Mouse (Mus musculus) embryonic facial prominence, embryonic 10.5 days (tissue): ENCODE measurements around the gene Herc1. TPM values are rescaled to one million over a fixed set of nuclear protein-coding genes. Genes with fewer than 3 reads are reported as not detected.
"Not testable (repeated sequence)": the region's sequence is repeated elsewhere in the genome, so short reads cannot be mapped to it uniquely, and the experiment has no call there.

Experiments used
- DNase-seq: peaks from one replicate; pipeline ENCODE4 v3.0.0-alpha.2; 2017; ENCODE audit warnings: low spot score
- H3K27ac ChIP-seq: fragments of 300-500 bp; sonication (generic); replicated peaks from 2 replicates; pipeline ENCODE4 v1.5.1; 2016; ENCODE audit warnings: mild to moderate bottlenecking
- H3K27me3 ChIP-seq: fragments of 300-500 bp; sonication (generic); replicated peaks from 2 replicates; pipeline ENCODE4 v1.6.1; 2016; ENCODE audit warnings: low read depth, mild to moderate bottlenecking; ENCODE audit not compliant: poor library complexity, severe bottlenecking
- H3K36me3 ChIP-seq: fragments of 300-500 bp; sonication (generic); replicated peaks from 2 replicates; pipeline ENCODE4 v1.6.1; 2016; ENCODE audit warnings: mild to moderate bottlenecking, moderate library complexity
- H3K4me1 ChIP-seq: fragments of 300-500 bp; sonication (generic); 2 replicates; pipeline ENCODE4 v1.6.1; 2016
- H3K4me3 ChIP-seq: fragments of 300-500 bp; sonication (generic); 2 replicates; pipeline ENCODE4 v1.5.1; 2016; ENCODE audit warnings: mild to moderate bottlenecking, moderate library complexity
- H3K9me3 ChIP-seq: fragments of 300-500 bp; sonication (generic); 2 replicates; pipeline ENCODE4 v1.6.1; 2016; ENCODE audit warnings: mild to moderate bottlenecking
- WGBS: fragments of 180-500 bp; shearing (Covaris S2); methylation state at CpG from one replicate; pipeline ENCODE4 v1.1.7; 2016; 5-methylcytosine and 5-hydroxymethylcytosine counted together
- polyA plus RNA-seq: library from polyadenylated mRNA; unstranded; fragments of >200 nt; fragmentation: Nextera tagmentation; extraction: Ambion mirVana; gene quantifications from 2 replicates; pipeline ENCODE4 v1.2.1, GENCODE M21; 2016

The Herc1 gene
- polyA plus RNA-seq, 1 experiment from 2014 or later: 25.7 TPM

DNA sequence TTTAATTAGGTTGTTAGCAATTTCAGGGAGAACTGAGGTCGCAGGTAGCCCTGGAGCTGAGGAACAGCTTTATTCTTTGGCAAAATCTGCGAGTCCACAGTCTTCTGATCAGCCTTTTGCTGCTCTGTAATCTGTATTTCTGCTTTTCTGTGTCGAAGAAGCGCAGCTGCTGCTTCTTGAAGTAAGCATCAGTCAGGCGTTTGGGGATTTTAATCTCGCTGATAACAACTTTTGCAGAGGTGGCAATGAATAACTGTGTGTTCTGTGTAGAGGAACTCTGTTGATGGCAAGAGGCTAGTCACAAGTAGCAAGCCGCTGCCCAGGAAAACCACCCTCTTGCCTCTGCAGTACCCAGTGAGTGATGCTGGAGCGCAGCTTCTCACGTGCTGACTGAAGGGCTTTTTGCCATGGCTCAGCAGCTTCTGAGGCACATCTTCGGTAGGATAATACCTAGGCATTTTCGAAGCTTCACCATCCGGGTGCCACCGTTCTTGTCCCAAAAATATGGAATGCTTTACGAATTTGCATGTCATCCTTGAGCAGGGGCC lies 10.0 kb downstream of the Herc1 start:
- Histone ChIP-seq H3K36me3 (no peaks in the 10 kb centered on the region), H3K27me3 (no peaks in the 10 kb centered on the region), H3K27ac (no peak overlapping the region), H3K4me1 (peaks cover 5% of the 10 kb centered on the region; the same call in 1 of the 2 replicates), H3K9me3 (no peaks in the 10 kb centered on the region), H3K4me3 (no peak overlapping the region)
- 85% methylated on average over 14 of the region's 14 CpGs for WGBS
- DNase-seq: no peak

DNA sequence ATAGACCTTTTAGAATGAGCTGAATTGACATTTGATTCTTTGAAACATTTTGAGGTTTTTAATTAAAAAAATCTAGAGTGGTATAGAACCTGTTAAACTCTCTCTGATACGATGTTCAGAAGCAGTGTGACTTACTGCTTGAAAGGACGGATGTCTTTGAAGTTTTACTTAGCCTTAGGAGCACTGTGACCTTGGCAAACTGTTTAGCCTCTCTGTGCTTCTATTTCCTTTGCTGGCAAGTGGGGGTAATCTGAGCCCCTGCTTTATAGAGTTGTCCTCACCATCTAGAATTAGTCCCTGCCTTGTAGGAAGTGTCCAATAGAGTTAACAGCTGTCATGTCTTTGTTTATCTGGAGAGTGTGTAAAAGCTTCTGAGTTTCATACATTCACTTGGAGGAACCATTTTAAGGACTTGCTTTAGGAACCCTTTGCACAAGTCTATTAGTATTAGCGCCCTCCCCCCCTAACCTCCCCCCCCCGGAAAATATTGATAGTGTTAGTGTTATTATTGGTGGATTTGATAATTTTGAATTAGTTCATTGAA lies 18.7 kb downstream of the Herc1 start:
- H3K27me3 ChIP-seq: no peaks in the 10 kb centered on the region
- no peak overlapping the region for H3K27ac ChIP-seq
- DNase-seq: no peak
- peaks cover 11% of the 10 kb centered on the region for H3K4me1 ChIP-seq
- 74% methylated on average over 4 of the region's 4 CpGs for WGBS
- H3K9me3 ChIP-seq: no peaks in the 10 kb centered on the region
- peaks cover 20% of the 10 kb centered on the region for H3K36me3 ChIP-seq
- no peak overlapping the region for H3K4me3 ChIP-seq

DNA sequence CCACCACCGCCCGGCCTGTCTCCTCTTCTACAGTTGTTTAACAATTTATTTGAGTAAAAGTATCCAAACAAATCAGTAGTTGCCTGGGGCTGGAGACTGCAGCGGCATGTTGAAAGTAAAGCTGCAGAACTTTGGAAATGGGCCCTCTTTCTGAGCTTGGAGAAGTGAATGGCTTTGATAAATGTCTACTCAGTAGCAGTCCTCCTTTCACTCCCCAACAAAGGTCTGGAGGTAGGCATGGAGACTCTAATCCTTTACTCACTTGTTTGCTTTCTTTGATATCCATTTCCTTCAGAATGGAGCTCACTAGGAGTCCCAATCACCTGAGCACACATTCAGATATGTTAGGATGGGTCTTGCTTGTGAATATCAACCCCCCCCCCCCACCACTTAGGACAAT lies 20.1 kb downstream of the Herc1 start:
- no peaks in the 10 kb centered on the region for H3K9me3 ChIP-seq
- WGBS: 83% methylated on average over 3 of the region's 3 CpGs
- no peak for DNase-seq
- H3K27ac ChIP-seq: no peak overlapping the region
- H3K36me3 ChIP-seq: peaks cover 20% of the 10 kb centered on the region
- peaks cover 11% of the 10 kb centered on the region for H3K4me1 ChIP-seq
- no peak overlapping the region for H3K4me3 ChIP-seq
- H3K27me3 ChIP-seq: no peaks in the 10 kb centered on the region

DNA sequence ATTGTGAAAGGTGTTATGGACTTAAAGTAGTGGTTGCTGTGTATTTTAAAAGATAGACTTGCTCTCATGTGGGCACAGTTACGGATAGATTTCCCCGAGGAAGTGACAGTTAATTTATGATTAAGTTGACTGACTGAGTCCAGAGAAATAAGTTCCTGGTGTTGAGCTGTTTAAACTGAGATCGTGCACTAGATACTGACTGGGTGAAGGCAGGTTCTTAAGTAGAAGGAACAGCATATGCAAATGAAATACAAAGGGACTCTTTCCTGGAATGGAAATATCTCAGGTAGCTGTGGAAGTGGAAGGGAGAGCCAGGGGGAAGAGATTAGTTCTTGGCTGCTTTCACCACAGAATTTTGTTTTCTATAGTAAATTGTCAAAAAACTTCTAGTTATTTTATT lies 20.6 kb downstream of the Herc1 start:
- Histone ChIP-seq H3K27me3 (no peaks in the 10 kb centered on the region), H3K9me3 (no peaks in the 10 kb centered on the region), H3K4me3 (no peak overlapping the region), H3K4me1 (peaks cover 11% of the 10 kb centered on the region), H3K36me3 (peaks cover 20% of the 10 kb centered on the region), H3K27ac (no peak overlapping the region)
- 87% methylated on average over 3 of the region's 3 CpGs for WGBS
- DNase-seq: no peak

DNA sequence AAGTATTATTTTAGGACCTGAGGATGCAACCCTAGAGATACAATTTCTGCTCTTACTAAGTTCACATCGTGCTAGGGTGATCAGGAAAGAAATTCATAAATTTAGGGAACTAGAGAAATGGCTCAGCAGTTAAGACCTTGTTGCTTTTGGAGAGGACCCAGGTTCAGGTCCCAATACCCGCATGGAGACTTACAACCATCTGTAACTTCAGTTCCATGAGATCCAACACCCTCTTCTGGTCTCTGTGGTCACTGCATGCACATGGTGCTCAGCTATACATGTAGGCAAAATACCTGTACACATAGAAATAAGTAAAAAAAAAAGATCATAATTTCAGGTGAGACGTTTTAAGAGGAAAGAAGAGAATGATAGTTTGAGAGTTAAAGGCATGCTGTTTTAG lies 23.2 kb downstream of the Herc1 start:
- H3K4me1 ChIP-seq: peaks cover 7% of the 10 kb centered on the region
- no peaks in the 10 kb centered on the region for H3K27me3 ChIP-seq
- H3K27ac ChIP-seq: no peak overlapping the region
- no peaks in the 10 kb centered on the region for H3K9me3 ChIP-seq
- WGBS: 90% methylated on average over 3 of the region's 3 CpGs
- H3K4me3 ChIP-seq: no peak overlapping the region
- no peak for DNase-seq
- H3K36me3 ChIP-seq: peaks cover 40% of the 10 kb centered on the region

DNA sequence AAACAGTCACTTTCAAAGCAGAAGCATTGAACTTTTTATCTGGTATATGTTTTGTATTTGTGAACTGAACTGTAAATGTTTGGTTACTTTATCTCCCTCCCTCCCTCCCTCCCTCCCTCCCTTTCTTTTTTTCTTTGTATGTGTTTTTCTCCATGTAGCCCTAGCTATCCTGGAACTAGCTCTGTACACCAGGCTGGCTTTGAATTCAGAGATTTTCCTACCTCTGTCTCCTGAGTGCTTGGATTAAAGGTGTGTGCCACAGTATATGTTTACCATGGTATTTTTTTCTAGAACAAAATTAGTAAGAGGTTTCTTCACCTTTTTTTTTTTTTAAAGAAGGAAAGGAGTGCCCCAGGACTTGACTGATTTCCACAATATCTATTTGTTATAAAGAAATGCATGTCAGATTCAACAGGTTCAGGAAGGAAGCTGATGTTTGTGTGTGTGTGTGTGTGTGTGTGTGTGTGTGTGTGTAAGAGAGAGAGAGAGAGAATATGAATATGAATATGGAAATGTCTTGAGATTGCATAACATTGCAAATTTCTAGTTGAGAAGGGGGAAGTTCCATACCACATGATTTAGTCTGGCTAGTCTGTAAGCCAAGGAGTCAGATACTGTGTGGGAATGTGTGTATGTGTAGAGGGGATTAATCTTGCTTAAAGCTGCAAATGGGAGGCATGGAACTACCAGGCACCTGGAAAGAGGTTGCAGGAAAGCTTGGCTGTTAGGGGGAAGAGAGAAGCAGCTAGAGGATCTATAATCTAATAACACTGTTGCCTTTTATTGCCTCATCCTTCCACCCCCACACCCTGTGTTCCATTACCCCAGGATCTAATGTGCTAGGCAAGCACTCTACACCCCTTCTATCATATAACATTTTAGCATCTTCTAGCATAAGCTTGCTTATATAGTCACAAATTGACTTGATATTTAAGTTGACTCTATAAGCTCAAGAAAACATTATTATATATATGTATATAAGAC lies 24.5 kb downstream of the Herc1 start:
- no peak overlapping the region for H3K4me3 ChIP-seq
- no peak for DNase-seq
- H3K27me3 ChIP-seq: no peaks in the 10 kb centered on the region
- no peaks in the 10 kb centered on the region for H3K9me3 ChIP-seq
- peaks cover 47% of the 10 kb centered on the region for H3K36me3 ChIP-seq
- H3K27ac ChIP-seq: no peak overlapping the region
- H3K4me1 ChIP-seq: no peaks in the 10 kb centered on the region

DNA sequence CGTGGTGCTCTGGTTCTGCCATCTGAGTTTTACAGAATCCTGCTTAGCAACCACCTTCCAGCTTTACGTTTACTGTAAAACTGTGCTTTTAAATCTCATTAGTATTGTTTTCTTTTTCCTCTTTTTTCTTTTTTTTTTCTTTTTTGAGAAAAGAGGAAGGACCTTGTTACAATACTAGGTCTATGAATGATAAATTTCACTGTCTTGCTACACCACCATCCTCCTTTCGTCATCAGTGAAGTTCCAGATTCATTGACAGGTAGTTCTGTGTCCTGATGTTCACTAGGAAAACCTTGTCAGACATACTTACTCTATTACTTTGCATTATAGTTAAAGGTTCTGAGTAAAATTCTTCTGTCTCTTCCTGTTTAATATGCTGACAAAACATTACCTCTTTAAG lies 33.2 kb downstream of the Herc1 start:
- no peaks in the 10 kb centered on the region for H3K9me3 ChIP-seq
- H3K27ac ChIP-seq: no peak overlapping the region
- DNase-seq: no peak
- H3K27me3 ChIP-seq: no peaks in the 10 kb centered on the region
- 93% methylated on average over 3 of the region's 3 CpGs for WGBS
- H3K4me1 ChIP-seq: no peaks in the 10 kb centered on the region
- peaks cover 41% of the 10 kb centered on the region for H3K36me3 ChIP-seq
- H3K4me3 ChIP-seq: no peak overlapping the region

DNA sequence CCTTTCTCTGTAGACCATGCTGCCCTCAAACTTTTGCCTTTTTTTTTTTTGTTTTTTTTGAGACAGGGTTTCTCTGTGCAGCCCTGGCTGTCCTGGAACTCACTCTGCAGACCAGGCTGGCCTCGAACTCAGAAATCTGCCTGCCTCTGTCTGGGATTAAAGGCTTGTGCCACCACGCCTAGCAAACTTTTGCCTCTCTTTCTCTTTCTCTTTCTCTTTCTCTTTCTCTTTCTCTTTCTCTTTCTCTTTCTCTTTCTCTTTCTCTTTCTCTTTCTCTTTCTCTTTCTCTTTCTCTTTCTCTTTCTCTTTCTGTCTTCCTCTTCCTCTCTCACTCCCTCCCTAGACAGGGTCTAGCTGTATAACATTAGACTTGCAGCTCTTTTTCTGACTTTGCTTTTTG lies 40.1 kb downstream of the Herc1 start:
- not testable (repeated sequence) for H3K4me1 ChIP-seq, H3K27ac ChIP-seq, H3K9me3 ChIP-seq, DNase-seq, H3K4me3 ChIP-seq, H3K27me3 ChIP-seq
- 85% methylated on average over 2 of the region's 2 CpGs for WGBS
- peaks cover 71% of the 10 kb centered on the region for H3K36me3 ChIP-seq

DNA sequence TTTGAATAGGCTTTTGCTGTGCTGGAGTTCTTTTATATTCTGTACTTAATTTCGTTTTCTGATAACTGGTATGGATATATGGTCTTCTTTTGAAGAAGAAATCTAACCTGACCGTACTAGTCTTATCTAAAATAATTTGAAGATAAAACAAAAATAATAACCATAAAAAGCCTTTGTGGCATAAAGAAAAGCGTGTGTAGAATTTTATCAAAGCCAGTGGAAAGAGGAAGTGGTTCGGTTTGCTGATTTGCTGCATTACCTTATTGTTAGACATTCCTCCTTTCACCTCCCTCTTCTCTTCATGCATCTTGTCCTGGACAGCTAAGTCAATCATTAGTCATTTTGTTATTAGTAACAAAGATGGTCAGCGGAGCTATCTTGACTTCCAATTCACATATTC lies 43.1 kb downstream of the Herc1 start:
- Histone ChIP-seq H3K27me3 (no peaks in the 10 kb centered on the region), H3K9me3 (no peaks in the 10 kb centered on the region), H3K36me3 (peaks cover 72% of the 10 kb centered on the region), H3K4me1 (no peaks in the 10 kb centered on the region), H3K4me3 (no peak overlapping the region), H3K27ac (no peak overlapping the region)
- DNase-seq: no peak
- 95% methylated on average over 5 of the region's 5 CpGs for WGBS

DNA sequence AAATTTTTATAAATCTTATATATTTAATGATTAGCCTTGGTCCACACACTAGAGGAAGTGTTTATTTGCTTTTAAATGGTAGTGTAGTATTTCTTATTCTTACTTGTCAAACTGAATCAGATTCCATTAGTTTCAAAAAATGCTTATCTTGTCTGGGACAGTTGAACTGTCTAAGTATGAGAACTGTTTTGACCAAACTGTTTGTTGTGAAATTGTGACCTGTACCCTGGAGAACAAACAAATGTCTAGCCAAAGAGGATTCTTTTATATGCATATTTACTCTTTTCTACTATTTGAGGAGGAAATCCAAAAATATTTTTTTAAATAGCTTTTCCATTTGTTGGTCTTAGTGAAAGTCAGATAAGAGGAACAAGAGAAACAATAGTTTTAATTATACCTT lies 73.2 kb downstream of the Herc1 start:
- DNase-seq: no peak
- H3K9me3 ChIP-seq: no peaks in the 10 kb centered on the region
- H3K4me3 ChIP-seq: no peak overlapping the region
- no peaks in the 10 kb centered on the region for H3K4me1 ChIP-seq
- H3K27ac ChIP-seq: no peak overlapping the region
- no peaks in the 10 kb centered on the region for H3K27me3 ChIP-seq
- H3K36me3 ChIP-seq: peaks cover 13% of the 10 kb centered on the region

DNA sequence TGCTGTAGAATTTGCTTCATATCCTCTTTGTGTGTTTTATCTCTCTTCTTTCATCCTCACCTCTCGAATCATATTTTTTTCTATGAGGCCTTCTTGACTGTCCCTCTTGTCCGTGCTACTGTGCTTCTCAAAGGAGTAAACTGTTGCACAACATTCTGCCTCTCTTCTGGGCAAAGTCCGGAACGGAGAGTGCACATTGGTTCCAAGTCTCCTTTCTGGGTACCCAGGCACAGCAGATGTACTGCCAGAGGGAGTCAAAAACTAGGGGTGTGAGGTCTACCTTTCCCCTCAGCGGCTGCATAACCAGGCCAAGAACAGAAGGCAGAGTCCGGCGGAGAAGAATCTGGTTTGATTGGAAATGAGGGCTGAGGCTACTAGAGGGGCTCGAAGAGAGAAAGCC lies 89.8 kb downstream of the Herc1 start:
- DNase-seq: no peak
- Histone ChIP-seq H3K27ac (no peak overlapping the region), H3K4me1 (no peaks in the 10 kb centered on the region), H3K9me3 (no peaks in the 10 kb centered on the region), H3K4me3 (no peak overlapping the region), H3K36me3 (peaks cover 73% of the 10 kb centered on the region), H3K27me3 (no peaks in the 10 kb centered on the region)
- 93% methylated on average over 8 of the region's 8 CpGs for WGBS

DNA sequence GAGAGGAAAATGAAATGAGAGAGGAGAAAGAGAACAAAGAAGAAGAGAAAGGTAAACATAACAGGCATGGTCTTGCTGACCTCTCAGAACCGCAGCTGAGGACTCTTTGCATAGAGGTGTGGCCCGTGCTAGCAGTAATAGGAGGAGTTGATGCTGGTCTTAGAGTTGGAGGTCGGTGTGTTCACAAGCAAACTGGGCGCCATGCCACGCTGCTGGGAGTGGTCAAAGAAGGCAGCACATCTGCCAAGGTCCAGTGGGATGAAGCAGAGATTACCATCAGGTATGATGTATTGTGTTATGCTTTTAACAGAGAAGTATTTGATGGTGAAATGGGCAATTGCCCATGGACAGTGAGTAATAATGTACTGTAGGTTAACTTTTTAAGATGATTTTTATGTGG lies 98.0 kb downstream of the Herc1 start:
- Histone ChIP-seq H3K27me3 (no peaks in the 10 kb centered on the region), H3K27ac (no peak overlapping the region), H3K4me1 (no peaks in the 10 kb centered on the region), H3K4me3 (no peak overlapping the region), H3K36me3 (peaks cover 78% of the 10 kb centered on the region), H3K9me3 (no peaks in the 10 kb centered on the region)
- WGBS: 88% methylated on average over 5 of the region's 5 CpGs
- no peak for DNase-seq

DNA sequence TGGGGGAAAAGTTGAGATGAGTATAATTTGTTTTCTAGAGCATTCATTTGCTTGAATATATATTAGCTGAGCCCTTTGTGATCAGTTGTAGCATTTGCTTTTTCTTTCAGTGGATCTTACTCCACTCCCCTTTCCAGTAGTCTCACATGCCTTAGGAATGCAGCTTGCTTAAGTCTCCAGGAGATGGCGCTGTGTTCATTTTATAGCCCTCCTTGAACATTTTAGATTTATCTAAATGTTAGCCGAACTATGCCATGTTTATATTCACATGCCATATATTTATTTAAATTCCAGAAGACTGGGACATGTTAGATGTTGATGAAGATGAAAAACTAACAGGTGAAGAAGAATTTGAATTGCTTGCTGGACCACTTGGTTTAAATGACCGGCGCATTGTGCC lies 114.8 kb downstream of the Herc1 start:
- Histone ChIP-seq H3K9me3 (no peaks in the 10 kb centered on the region), H3K27me3 (no peaks in the 10 kb centered on the region), H3K27ac (no peak overlapping the region), H3K36me3 (peaks cover 70% of the 10 kb centered on the region), H3K4me1 (no peaks in the 10 kb centered on the region), H3K4me3 (no peak overlapping the region)
- DNase-seq: no peak
- 63% methylated on average over 4 of the region's 4 CpGs for WGBS
